Mouse (Mus musculus) T-helper 2 cell (primary cell): ENCODE measurements at regions not wholly inside any gene's neighbourhood (a gene's known extent, or its start where the extent isn't known, plus 50 kb on each side); places are given as distances from the start of the nearest gene placed in this dataset.

Experiments
- in situ Hi-C: fragments of 300-600 bp; cut with MboI, MseI; formaldehyde crosslinking; loops from one replicate; pipeline ENCODE4 v1.15.1; 2025; ENCODE audit warnings: high pct_unique_total_duplicates

GRCm38 (mm10) chr13:72355297-72355696 is 273.3 kb upstream of the Irx2 start:
- in situ Hi-C loops, result no loop called here

- in situ Hi-C loops, result no loop called here
These were observed 272.8 kb upstream of the Irx2 start for GRCm38 (mm10) chr13:72355821-72356220.

- in situ Hi-C loops, result no loop called here
These were observed 270.2 kb upstream of the Irx2 start for GRCm38 (mm10) chr13:72358243-72358904.

DNA sequence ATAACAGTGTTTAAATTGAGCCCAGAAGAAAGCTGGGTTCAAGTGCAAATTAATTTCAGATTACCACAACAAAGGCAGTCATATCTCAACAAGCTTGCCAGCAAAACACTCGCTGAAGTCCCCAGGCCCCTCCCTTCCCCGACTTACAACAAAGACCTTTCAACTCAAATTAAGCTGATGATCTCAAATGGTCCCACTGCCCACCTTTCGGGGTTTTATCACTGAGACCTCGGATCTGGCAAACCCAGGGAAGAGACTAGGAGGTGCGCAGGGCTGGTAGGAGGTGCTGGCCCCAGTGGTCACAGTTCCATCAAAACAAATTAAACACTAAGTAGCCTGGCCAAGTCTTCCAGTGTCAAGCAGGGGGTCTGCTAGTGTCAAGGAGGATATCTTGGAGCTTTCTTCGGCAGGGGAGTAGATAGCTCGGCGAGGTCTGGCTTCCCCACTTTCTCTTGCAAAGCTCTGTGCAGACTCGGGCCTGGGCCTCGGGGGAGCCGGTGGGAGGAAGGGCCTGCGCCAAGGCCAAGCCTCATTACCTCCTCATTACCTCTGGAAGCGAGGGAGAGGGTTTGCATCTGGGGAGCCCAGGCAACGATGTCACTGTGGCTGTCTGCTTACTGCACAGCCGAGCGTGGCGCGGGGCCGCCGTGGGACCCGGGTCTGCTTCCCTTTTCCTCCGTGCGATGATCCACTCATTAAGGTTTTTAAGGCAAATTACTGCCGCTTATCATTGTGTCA is 262.9 kb upstream of the Irx2 start:
- in situ Hi-C loops, result loop anchor here (5.0 kb wide), 1 partner anchor 52 kb away; no protein-coding TSS in a partner anchor

GRCm38 (mm10) chr13:72366281-72366680 is 262.3 kb upstream of the Irx2 start:
- in situ Hi-C loops, result loop anchor here (5.0 kb wide), 1 partner anchor 51 kb away; no protein-coding TSS in a partner anchor

- in situ Hi-C loops, result no loop called here
These were observed 258.5 kb upstream of the Irx2 start for GRCm38 (mm10) chr13:72370131-72370530.

GRCm38 (mm10) chr13:72370997-72371396 is 257.6 kb upstream of the Irx2 start:
- in situ Hi-C loops, result no loop called here

- in situ Hi-C loops, result no loop called here
These were observed 235.3 kb upstream of the Irx2 start for GRCm38 (mm10) chr13:72393366-72393765.

DNA sequence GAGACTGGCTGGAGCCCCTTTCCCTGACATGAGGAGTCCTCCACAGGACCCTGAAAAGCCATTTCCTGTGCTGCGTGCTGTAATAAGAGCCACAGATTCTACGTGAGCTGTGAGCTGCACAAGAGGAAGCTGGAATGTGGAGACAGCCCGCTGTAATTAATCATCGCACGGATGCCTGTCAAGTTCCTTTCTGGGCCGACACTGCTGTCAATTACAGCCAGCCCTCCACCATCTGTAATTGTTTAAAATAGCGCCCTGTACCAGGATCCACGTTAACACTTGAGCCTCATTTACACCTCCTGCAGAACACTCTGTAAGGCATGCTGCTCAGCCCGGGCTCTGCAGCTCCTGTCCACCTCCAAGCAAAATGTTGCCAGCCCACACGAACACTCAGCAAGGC is 227.9 kb upstream of the Irx2 start:
- in situ Hi-C loops, result loop anchor here (10.0 kb wide), 1 partner anchor 956 kb away; no protein-coding TSS in a partner anchor

DNA sequence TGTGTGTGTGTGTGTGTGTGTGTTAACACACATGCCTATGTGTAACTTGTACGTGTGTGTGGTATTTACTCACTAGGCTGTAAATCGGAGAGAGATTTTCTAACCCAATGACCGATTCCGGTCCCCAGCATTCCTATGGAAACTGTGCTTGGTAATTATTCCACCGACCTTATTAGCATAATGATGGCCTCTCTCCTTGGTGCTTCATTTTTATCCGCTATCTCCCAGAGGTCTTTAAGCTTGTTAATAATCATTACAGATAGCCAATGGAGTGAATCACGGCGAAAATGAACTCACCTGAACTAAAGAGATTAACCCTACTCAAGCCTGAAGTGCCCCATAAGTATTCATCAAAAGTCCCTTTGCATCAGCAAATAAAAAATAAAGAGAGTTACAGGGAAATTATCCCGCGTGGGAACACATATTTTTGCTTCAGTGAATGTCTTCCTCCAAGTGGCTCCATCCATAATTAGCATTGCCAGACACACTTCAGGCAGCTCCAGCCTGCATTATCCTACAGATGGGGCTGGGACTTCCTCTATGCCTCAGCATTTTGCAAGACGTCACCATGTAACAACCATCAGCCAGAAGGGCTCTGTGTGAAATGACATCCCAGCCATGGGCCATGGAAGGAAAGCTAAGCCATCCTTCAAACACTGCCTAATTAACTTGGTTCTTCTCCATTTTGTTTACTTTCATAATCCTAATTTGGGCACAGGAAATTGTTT is 219.2 kb upstream of the Irx2 start:
- in situ Hi-C loops, result loop anchor here (10.0 kb wide), 1 partner anchor 965 kb away; no protein-coding TSS in a partner anchor

- in situ Hi-C loops, result no loop called here
These were observed 216.0 kb upstream of the Irx2 start for GRCm38 (mm10) chr13:72412656-72413055.

GRCm38 (mm10) chr13:72416981-72417380 is 211.6 kb upstream of the Irx2 start:
- in situ Hi-C loops, result loop anchor here (5.0 kb wide), 1 partner anchor 50 kb away; no protein-coding TSS in a partner anchor

GRCm38 (mm10) chr13:72417816-72418215 is 210.8 kb upstream of the Irx2 start:
- in situ Hi-C loops, result loop anchor here (5.0 kb wide), 1 partner anchor 51 kb away; no protein-coding TSS in a partner anchor

DNA sequence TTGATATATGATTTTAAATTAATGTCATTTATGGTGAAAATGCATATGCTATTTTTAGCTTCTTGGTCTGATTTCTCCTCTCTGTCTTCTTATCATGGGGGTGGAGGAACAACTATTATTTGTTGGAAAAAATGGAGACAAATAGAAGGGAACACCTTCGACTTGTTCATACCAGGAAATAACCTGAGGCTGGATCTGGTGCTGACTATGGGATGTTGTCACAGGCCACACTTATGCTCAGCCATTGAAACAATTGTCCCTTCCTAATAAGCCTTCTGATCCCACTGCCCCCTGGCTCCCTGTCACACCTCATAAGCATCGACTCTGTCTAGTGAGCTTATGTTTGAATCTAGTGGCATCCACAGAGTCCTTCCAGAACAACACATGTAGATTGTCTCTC is 210.3 kb upstream of the Irx2 start:
- in situ Hi-C loops, result loop anchor here (5.0 kb wide), 1 partner anchor 51 kb away; no protein-coding TSS in a partner anchor

GRCm38 (mm10) chr13:72419532-72419931 is 209.1 kb upstream of the Irx2 start:
- in situ Hi-C loops, result loop anchor here (5.0 kb wide), 1 partner anchor 52 kb away; no protein-coding TSS in a partner anchor

DNA sequence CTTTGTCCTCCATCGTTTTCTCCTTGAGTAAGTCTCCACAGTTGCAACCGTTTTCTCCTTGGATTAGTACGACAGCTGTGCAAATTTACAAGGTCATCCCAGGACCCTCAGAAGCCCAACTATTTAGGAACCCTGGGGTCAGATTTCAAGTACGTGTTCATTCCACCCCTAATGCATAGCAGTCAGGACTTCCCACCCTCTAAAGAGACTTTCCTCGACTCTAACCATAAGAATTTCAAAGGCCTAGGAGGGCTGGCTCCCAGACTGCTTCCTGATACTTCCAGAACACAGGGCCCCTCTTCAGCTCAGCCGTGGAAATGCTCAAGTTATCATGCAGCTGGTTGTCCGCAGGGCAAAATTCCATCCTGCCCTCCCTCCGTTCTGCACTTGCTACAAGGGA is 202.7 kb upstream of the Irx2 start:
- in situ Hi-C loops, result no loop called here

DNA sequence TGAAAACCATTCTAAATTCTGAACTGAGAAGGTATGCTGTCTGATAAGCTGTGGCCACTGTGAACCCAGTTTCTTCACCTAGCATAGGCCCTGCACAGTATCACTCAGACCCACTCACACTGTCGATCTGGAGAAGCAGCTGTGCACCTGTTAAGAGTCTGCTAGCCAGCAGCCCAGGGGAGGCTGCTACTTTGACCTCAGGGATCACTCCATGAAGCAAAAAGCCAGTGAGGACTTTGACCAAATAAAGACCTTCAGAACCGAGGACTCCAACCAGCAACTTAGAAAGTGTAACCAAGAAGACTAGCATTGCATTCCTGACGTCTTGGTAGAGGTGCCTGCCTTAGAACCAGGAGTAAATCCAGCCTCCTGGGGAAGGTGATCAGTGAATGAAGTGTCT is 183.3 kb upstream of the Irx2 start:
- in situ Hi-C loops, result no loop called here

GRCm38 (mm10) chr13:72448458-72449058 is 180.1 kb upstream of the Irx2 start:
- in situ Hi-C loops, result no loop called here

DNA sequence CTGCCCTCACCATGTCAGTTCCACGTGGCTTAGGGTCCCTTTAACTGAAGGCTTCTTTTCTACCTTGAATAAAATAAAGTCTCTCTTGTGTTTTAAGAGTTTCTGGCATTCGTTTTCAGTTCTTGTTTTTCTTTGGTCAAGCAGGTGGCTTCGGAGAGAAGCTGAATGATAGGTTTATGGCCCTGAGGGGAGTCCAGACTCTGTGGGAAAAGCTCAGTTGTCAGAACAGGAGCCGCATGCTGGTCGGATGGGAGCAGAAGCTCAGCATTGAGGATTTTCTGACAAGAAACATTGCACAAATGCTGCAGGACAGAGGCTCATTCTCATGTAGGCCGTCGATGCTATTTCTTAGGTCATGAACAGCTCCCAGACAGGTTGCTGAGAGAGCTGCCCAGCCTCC is 133.3 kb upstream of the Irx2 start:
- in situ Hi-C loops, result no loop called here

- in situ Hi-C loops, result no loop called here
These were observed 131.6 kb upstream of the Irx2 start for GRCm38 (mm10) chr13:72497036-72497435.

DNA sequence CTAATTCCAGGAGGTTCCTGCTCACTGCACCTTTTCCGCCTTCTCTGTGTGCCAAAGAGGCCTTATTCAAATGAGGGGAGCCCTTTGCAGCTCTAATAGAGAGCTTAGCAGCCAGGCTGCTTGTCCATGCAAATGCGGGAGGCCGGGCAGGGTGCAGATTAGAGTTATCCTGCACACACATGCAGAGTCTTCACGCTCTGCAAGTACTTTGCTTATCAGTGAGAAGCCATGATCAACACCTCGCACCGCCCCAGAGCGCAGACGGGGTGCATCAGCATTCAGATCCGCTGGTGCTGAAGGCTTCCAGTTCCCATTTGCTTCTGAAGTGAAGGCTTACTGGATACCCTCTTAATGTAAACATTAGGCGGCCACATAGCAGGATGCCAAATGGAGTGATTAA is 131.1 kb upstream of the Irx2 start:
- in situ Hi-C loops, result no loop called here

DNA sequence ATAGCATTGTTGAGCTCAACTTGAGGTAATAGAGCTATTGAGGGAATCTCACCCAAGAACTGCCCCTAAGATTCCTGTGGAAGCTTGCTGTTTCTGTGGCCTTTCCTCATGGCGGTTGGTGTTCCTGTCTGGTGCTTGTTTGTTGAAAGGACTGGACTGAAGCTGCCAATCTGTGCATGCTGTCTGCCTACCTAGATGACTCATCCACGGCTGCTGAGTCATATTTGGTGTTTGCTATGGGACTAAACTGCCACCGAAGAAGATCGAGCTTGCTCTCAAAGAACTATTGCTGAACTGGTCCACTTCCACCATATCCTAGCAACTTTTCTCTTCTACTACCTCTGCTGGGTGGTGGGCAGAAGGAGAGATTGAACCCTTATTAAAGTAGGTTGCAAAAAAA is 122.7 kb upstream of the Irx2 start:
- in situ Hi-C loops, result no loop called here
